Mouse (Mus musculus): ENCODE results near the gene Clec16a.

The Clec16a gene

DNA sequence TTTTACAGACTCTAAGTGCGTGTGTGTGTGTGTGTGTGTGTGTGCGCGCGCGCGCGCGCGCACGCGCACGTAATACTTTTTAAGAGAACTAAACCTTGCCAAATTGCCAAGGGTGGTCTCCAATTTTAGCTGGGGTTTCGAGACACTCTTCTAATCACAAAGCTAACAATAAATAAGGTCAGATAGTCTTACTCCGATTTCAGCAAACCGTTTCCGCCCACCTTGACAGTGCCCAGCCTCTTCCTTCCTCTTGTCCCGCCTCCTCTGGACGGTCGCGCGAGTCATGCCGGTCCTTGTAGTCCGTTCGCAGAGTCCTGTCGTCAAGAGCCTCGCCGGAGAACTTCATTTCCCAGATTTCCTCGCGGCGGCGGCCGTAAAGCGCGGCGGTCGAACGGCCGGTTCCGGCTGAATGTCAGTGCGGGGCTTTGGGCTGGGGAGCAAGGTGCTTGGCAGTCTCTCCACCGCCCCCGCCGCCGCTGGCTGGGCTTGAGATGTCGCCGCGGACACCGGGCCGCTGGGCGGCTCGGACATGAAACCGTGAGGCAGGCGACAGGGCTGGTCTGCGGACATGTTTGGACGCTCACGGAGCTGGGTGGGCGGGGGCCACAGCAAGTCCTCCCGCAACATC, at the start of gene Clec16a:
Gene Clec16a (plus strand): TSS at position 345 of the 628 bp plus-strand sequence.
- peak; percentile 94 for DNase-seq (ENCODE audit: low read depth, low spot score)

DNA sequence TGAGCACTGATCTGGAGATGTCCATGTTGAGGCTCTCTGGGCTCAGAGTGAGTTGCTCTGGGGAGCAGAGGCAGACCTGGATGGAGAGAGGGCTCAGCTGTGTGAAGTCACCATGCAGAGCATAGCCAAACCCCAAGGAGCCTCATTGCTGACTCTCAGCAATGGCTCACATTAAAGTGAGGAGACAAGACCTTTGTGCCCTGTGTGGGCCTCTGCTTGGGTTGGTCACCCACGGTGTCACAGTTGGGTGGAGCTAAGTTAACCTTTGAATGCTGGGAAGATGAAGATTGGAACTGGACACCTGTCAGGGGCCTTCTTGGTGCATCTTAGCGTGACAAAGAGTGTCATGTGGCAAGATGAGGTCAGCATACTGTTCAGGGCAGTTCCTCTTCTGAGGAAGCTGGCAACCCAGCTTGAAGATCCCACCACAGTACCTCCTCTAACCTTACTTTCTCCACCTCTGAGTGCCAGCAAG, 49.3 kb upstream of the Clec16a start:
- DNase-seq (ENCODE audit: low read depth, low spot score): no peak

GRCm38 (mm10) chr16:10498096-10498602, 47.0 kb upstream of the Clec16a start:
- DNase-seq (ENCODE audit: low read depth, low spot score): no peak

DNA sequence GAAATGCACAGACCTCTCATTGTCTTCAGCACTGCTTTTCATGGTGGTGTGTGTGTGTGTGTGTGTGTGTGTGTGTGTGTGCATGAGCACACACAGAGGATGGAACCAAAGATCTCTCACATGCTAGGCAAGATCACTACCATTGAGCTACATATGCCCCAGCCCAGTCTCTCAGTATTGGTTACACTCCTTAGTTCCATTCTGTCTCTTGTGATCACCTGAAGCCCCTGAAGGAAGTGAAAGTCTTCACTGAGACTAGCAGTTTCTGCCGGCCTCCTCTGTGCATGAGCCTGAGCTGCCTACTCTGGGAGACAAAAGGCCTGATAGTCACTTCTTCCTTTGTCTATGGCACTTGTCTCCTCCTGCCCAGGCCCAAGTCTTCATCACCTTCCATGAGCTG, 46.0 kb upstream of the Clec16a start:
- DNase-seq (ENCODE audit: low read depth, low spot score): no peak

GRCm38 (mm10) chr16:10501865-10502264, 43.3 kb upstream of the Clec16a start:
- DNase-seq (ENCODE audit: low read depth, low spot score): no peak

- no peak for DNase-seq (ENCODE audit: low read depth, low spot score)
Observed at GRCm38 (mm10) chr16:10503058-10503457, 42.1 kb upstream of the Clec16a start.

DNA sequence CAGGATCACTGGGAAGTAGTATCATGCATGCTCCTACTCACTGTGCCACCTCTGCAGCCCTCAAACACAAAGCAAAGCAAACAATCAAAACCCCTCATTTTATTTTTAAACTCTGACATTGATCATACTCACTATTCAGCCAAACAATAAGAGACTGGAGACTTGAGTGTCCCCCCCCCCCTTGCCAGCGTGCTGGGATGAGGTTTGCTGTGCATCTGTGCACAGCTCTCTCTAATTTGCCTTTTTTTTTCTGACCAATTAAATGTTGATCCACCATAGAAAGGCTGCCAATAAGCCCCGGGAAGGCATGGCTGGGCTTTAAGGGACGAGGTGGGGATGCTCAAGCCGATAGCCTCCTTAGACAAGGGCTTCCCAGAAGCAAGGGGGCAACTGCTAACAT, 37.7 kb upstream of the Clec16a start:
- DNase-seq (ENCODE audit: low read depth, low spot score): no peak

DNA sequence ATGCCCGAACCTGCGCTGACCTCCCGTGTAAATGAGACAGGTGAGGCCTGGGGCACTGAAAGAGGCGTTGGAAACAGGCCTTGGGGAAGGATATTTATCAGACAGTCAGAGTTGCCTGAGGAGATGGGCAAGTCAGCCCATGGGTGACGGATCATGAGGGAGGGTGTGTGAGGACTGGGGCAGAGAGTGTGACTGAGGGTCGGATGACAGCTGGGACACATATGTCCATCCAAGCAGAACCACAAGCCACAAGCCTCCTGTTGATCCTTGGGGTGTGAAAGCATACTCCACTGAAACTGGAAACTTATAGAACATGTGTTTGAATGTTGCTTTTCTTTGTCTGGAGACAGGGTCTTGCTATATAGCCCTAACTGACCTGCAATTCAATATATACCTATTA, 36.4 kb upstream of the Clec16a start:
- DNase-seq (ENCODE audit: low read depth, low spot score): no peak

DNA sequence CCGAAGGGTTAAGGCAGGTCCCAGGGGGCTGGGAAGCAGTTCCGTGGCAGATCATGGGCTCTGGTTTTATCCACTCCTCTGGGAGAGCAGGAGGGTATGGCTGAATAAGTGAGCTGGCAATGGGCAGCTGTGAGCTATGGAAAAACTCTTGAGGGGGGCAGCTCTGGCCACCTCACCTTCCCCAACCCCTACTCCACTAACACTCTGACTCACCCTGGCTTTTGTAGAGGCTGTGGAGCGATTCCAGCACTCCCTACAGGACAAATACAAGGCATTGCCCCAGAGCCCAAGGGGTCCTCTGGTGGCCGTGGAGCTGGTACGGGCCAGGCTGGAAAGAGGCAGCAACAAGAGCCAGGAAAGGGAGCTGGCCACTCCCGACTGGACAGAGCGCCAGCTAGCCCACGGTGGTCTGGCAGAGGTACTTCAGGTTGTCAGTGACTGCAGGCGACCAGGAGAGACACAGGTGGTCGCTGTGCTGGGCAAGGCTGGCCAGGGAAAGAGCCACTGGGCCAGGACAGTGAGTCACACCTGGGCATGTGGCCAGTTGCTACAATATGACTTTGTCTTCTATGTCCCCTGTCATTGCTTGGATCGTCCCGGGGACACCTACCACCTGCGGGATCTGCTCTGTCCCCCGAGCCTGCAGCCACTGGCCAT, 34.5 kb upstream of the Clec16a start:
- DNase-seq (ENCODE audit: low read depth, low spot score): no peak

DNA sequence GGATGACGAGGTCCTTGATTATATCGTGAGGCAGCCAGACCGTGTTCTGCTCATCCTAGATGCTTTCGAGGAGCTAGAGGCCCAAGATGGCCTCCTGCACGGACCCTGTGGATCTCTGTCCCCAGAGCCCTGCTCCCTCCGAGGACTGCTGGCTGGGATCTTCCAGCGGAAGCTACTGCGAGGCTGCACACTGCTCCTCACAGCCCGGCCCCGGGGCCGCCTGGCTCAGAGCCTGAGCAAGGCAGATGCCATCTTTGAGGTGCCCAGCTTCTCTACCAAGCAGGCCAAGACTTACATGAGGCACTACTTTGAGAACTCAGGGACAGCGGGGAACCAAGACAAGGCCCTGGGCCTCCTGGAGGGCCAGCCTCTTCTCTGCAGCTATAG, 34.0 kb upstream of the Clec16a start:
- DNase-seq (ENCODE audit: low read depth, low spot score): no peak

DNA sequence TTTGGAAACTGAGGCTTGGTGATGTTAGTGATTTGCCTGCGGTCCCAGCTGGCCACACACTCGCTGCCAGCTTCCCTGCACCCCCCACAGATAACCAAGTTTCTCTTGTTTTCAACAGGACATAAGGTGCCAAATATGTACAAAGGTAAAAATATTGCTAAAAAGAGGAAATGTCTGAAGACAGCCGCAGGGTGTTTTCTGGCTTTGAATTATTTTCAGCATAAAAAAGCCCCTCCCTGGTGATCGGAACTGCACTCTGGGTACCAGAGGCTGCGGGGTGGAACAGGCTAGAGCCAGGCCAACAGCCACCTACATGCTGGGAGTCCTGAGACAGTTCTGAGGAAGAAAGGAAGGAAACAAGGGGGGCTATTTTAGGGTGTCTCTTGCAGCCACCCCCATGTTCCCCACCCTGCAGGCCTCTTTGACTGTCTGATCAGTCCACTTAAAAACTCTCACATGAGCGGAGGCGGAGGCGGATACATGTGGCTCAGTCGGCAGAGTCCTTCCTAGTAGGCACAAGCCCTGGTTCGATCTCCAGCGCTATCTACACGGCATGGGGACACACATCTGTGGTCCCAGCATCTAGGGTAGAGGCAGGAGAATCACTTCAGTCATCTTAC, 29.1 kb upstream of the Clec16a start:
- DNase-seq (ENCODE audit: low read depth, low spot score): no peak

DNA sequence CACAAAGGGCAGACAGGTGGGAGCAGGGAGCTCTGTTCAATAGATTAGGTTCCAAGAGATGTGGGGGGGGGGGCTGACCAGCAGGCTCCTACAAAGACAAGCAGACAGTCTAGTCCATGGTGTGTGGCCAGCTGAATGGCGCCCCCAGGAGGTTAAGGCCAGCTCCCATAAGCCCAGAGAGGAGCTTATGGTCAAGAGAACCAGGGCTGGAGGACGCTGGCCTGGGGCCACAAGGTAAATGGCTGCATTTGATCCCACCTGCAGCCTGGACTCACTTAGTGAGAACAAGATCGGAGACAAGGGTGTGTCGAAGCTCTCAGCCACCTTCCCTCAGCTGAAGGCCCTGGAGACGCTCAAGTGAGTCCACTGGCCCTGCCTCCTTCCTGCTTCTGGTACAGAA, 27.1 kb upstream of the Clec16a start:
- no peak for DNase-seq (ENCODE audit: low read depth, low spot score)

DNA sequence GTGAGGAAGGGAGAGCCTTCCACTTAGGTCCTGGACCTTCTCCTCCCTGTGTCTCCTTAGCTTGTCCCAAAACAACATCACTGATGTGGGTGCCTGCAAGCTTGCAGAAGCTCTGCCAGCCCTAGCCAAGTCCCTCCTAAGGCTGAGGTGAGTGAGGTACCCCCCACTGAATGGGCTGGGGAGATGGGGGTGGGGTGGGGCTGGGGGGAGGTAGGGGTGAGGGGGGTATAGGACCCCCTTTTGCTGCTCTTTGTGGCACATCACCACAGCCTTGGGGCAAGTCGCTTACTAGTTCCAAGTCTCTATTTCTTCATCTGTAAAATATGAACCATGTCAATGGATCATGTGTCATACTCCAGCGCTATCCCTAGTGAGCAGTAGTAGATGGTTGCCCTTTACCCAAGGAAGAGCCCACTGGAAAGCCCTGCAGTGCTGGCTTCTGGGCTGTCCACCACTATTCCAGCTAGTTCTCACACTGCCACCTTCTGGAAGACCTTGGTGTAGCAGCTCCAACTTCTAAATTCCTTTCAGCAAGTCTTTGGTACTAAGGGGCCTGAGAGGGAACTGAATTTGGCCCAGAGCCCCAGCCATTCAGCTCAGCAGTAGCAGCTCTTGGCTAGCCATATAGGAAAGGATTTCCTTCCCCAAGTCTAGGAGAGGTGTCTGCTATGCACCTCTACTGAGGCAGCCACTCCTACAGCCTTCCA, 24.1 kb upstream of the Clec16a start:
- peak; percentile 64 for DNase-seq (ENCODE audit: low read depth, low spot score)

GRCm38 (mm10) chr16:10522811-10523210, 22.3 kb upstream of the Clec16a start:
- DNase-seq (ENCODE audit: low read depth, low spot score): peak; percentile 36

DNA sequence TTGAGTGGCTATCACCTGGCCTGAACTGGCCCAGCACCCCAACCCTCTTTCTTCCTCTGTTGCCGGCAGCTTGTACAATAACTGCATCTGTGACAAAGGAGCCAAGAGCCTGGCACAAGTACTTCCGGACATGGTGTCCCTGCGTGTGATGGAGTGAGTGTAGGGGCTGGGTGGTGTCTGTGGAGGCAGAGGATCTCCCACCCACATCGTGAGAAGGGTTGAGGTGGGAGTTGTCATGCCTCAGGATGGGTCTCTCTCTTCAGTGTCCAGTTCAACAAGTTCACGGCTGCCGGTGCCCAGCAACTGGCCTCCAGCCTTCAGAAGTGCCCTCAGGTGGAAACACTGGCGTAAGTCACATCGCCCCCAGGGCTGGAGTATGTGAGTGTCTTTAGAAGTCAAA, 21.5 kb upstream of the Clec16a start:
- no peak for DNase-seq (ENCODE audit: low read depth, low spot score)

DNA sequence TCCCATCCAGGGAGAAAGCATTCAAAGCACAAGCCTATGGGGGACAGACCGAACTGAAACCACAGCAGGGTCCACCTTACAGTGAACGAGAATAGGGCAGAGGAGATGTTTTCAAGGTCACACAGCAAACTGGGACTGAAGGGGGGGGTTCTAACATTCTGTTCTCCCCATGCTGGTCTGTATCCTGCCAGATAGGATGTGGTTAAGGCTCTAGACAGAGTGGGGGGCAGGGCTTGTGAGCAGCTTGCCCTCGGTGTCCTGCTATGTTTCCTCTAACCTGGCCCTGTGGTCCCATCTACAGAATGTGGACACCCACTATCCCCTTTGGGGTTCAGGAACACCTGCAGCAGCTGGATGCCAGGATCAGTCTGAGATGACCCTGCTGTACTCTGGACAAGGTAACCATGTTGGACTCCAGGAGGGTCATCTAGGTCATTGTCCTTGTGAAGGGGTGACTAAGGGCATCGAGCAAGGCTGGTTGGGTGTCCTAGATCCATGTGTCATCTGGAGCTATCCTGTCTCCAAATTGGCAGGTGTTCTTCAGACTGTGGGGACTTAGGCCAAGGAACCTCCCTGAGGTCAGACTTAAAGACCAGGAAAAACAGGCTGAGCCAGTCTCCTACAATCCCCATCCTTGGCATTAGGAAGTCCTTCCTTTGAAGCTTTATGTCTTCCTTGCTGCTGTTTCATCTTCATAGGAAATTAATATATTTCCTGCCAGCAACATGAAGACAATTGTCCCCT, 20.1 kb upstream of the Clec16a start:
- no peak for DNase-seq (ENCODE audit: low read depth, low spot score)

GRCm38 (mm10) chr16:10525610-10525980, 19.5 kb upstream of the Clec16a start:
- no peak for DNase-seq (ENCODE audit: low read depth, low spot score)

DNA sequence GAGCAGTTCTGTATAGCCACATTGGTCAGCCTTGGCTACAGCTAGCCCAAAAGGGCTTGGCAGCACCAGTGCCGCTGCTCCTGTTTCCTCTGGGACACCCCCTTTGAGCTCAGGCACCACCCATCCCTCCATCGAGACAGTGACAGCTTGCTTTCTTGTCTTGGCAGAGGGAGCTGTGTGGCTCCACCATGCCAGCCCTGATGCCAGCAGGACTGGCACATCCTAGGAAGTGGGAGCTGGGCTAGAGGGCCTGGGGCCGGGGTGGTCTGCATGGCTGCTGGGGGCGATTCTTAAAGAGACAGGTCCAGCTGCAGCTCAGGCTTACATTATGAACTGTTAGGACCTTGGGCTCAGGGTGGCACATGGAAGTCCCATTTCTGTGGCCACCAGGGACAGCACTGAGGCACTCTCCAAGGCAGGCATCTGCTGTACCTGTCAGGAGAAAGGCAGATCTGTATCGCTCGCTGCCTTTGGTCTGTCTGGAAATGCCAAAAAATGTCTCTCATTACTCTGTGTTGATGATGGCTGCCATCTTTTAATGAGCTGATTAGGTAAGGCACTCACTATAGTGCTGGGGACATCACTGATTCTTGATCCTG, 18.0 kb upstream of the Clec16a start:
- no peak for DNase-seq (ENCODE audit: low read depth, low spot score)

GRCm38 (mm10) chr16:10528382-10528781, 16.8 kb upstream of the Clec16a start:
- DNase-seq (ENCODE audit: low read depth, low spot score): no peak

DNA sequence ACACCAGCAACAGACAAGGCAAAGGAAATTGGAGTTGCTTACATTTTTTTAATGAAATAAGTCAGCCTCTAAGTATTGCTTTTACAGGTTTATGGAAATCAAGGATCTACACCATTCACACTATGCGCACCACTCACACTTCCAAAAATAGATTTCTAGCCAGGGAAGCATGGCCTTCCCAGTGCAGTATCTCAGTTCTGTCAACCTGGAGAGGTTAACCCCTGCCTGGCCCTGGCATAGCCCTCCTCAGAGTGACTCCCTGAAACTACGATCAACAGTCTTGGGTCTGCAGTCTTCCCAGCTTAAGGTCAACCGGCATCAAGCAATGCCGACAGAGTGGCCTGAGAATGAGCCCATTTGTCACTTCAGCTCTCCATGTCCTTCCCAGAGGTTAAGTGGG, 15.0 kb upstream of the Clec16a start:
- no peak for DNase-seq (ENCODE audit: low read depth, low spot score)

DNA sequence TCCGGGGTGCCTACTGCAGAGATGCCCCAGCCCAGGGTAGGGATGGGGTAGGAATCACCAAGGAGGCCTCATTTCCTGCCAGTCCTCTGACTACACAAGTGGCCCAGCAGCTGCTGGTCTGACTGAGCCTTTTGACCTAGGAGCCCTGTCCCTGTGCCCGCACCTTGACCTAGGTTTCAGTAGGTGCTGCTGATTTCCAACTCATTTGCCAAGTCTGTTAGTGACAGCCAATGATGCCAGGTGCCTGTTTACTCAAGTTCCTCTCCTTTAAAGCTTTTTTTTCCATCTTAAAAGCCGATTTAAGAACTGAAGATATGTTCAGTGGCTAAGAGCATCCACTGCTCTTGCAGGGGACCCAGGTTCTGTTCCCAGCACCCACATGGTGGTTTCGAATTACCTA, 11.4 kb upstream of the Clec16a start:
- no peak for DNase-seq (ENCODE audit: low read depth, low spot score)
